Mouse (Mus musculus) stomach, embryonic 14.5 days (tissue): Measurements from ENCODE around the gene E430018J23Rik. TPM values are rescaled to one million over a fixed set of nuclear protein-coding genes. Genes with fewer than 3 reads are reported as not detected.
"Not testable (repeated sequence)": the region's sequence is repeated elsewhere in the genome, so short reads cannot be mapped to it uniquely, and the experiment has no call there.

Source experiments
- ATAC-seq: fragments of 200-750 bp; cut with Nextera tagmentation; 2 replicates; pipeline ENCODE4 v1.8.0; 2017; ENCODE audit warnings: low read depth, moderate TSS enrichment; ENCODE audit not compliant: insufficient number of reproducible peaks, insufficient read depth, low FRiP score
- H3K27ac ChIP-seq: fragments of 300-500 bp; sonication (generic); 2 replicates; pipeline ENCODE4 v1.5.1; 2014; ENCODE audit warnings: mild to moderate bottlenecking, low read length, moderate library complexity, mixed read lengths
- H3K27me3 ChIP-seq: fragments of 300-500 bp; sonication (generic); 2 replicates; pipeline ENCODE4 v1.6.1; 2014; ENCODE audit warnings: low read length, control low read depth, mixed read lengths; ENCODE audit not compliant: control insufficient read depth, insufficient read depth
- H3K36me3 ChIP-seq: fragments of 300-500 bp; sonication (generic); 2 replicates; pipeline ENCODE4 v1.6.1; 2014; ENCODE audit warnings: mild to moderate bottlenecking, control low read depth, low read length, moderate library complexity, mixed read lengths; ENCODE audit not compliant: control insufficient read depth, insufficient read depth
- H3K4me1 ChIP-seq: fragments of 300-500 bp; sonication (generic); 2 replicates; pipeline ENCODE4 v1.6.1; 2014; ENCODE audit warnings: low read length, control low read depth, mixed read lengths; ENCODE audit not compliant: control insufficient read depth, insufficient read depth
- H3K4me2 ChIP-seq: fragments of 300-500 bp; sonication (generic); replicated peaks from 2 replicates; pipeline ENCODE4 v1.6.1; 2014; ENCODE audit warnings: low read depth, low read length, control low read depth
- H3K4me3 ChIP-seq: fragments of 300-500 bp; sonication (generic); 2 replicates; pipeline ENCODE4 v1.5.1; 2014; ENCODE audit warnings: low read depth, low read length, control low read depth
- H3K9ac ChIP-seq: fragments of 300-500 bp; sonication (generic); replicated peaks from 2 replicates; pipeline ENCODE4 v1.6.1; 2014; ENCODE audit warnings: low read depth, mild to moderate bottlenecking, control low read depth, low read length, moderate library complexity, mixed read lengths
- H3K9me3 ChIP-seq: fragments of 300-500 bp; sonication (generic); 2 replicates; pipeline ENCODE4 v1.6.1; 2016; ENCODE audit warnings: low read depth, low read length, control low read depth; ENCODE audit not compliant: control insufficient read depth
- WGBS: fragments of 180-500 bp; shearing (Covaris S2); extraction: QIAGEN DNeasy Blood & Tissue Kit; methylation state at CpG from one replicate; pipeline ENCODE4 v1.1.7; 2014; 5-methylcytosine and 5-hydroxymethylcytosine counted together
- polyA plus RNA-seq: library from polyadenylated mRNA; unstranded; fragments of >200 nt; fragmentation: Nextera tagmentation; extraction: Ambion mirVana; gene quantifications from 2 replicates; pipeline ENCODE4 v1.2.1, GENCODE M21; 2014

E430018J23Rik gene
- polyA plus RNA-seq, 1 experiment from 2014 or later, result 9.7 TPM

DNA sequence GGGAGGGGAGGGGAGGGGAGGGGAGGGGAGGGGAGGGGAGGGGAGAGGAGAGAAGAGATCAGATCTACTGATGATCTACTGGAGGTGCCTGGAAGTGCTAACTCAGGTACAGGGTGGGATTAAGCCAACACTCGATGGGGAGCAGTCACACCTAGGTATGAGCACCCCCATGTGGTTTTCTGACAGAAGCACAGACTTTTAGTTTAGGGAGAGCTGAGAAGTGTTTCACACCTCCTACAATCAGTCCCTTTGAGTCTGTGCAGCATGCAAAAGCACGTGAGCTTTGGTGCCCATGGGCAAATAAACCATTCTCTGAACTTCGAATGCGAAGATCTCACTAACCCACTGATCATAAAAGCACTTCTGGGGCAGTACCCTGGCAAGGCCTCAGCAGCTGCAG lies 51.1 kb downstream of the E430018J23Rik start:
- no peak overlapping the region for H3K4me2 ChIP-seq
- H3K4me1 ChIP-seq, result peaks cover 12% of the 10 kb centered on the region
- WGBS, result 47% methylated on average over 4 of the region's 4 CpGs
- no peak overlapping the region for H3K27ac ChIP-seq
- H3K36me3 ChIP-seq, result peaks cover 13% of the 10 kb centered on the region; the same call in 1 of the 2 replicates
- no peak overlapping the region for H3K9ac ChIP-seq
- ATAC-seq, result no peak
- H3K4me3 ChIP-seq, result no peak overlapping the region
- H3K27me3 ChIP-seq, result no peaks in the 10 kb centered on the region
- H3K9me3 ChIP-seq, result no peaks in the 10 kb centered on the region

DNA sequence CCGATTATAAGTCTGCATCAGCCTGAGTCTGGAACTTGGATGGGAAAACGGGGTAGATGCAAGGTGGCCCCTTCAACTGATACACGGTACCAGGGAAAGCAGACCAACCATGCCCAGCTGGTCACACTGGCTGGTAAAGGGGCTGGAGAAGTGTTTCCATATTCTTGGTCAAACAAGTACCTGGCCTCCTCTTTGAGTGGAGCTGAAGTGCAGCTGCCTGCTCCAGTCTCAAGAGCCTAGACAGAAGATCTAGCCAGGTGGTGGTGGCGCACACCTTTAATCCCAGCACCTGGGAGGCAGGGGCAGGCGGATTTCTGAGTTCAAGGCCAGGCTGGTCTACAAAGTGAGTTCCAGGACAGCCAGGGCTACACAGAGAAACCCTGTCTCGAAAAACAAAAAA lies 51.6 kb downstream of the E430018J23Rik start:
- ATAC-seq, H3K9ac ChIP-seq, H3K27ac ChIP-seq, H3K4me3 ChIP-seq, H3K4me1 ChIP-seq, H3K27me3 ChIP-seq, H3K9me3 ChIP-seq, H3K4me2 ChIP-seq: not testable (repeated sequence)
- peaks cover 13% of the 10 kb centered on the region; the same call in 1 of the 2 replicates for H3K36me3 ChIP-seq
- WGBS, result 90% methylated on average over 6 of the region's 6 CpGs

DNA sequence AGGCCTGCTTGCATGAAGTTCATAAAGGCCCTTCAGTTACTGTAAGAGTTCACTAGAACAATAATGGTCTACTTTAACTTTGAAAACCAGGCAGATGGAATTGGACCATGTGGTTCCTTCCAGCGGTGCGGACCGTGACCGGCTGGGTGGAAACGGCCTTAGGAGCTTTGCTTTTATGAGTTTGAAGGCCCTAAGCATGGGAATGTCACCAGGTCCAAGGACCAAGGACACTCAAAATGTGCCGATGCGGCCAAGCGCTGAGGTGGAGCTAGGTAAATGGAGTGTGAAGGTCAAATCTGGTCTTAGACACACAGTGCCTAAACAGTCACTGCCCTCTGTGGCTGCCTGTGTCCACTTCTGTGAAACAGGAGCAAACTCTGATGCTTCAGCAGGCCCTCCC lies 52.1 kb downstream of the E430018J23Rik start:
- H3K4me2 ChIP-seq, result no peak overlapping the region
- H3K4me3 ChIP-seq, result no peak overlapping the region
- no peaks in the 10 kb centered on the region for H3K9me3 ChIP-seq
- H3K36me3 ChIP-seq, result peaks cover 13% of the 10 kb centered on the region; the same call in 1 of the 2 replicates
- ATAC-seq, result no peak
- no peaks in the 10 kb centered on the region for H3K27me3 ChIP-seq
- no peak overlapping the region for H3K9ac ChIP-seq
- peaks cover 7% of the 10 kb centered on the region; the same call in 1 of the 2 replicates for H3K4me1 ChIP-seq
- no peak overlapping the region for H3K27ac ChIP-seq
- 95% methylated on average over 8 of the region's 8 CpGs for WGBS

Other genes with a start within 250 kb of the E430018J23Rik start
- gene Cd2bp2, start 197.6 kb downstream of the E430018J23Rik start, polyA plus RNA-seq, result 44.6 and 49.5 TPM in 2 replicates
- 15.1 and 18.7 TPM in 2 replicates for gene Tbc1d10b, start 185.2 kb downstream of the E430018J23Rik start, polyA plus RNA-seq
- 9.7 TPM in 2 replicates for gene Mylpf, start 184.7 kb downstream of the E430018J23Rik start, polyA plus RNA-seq
- 22.9 and 24.4 TPM in 2 replicates for gene Zfp553, start 160.6 kb downstream of the E430018J23Rik start, polyA plus RNA-seq
- 14.9 and 16.5 TPM in 2 replicates for gene Sept1, start 160.5 kb downstream of the E430018J23Rik start, polyA plus RNA-seq
- gene Zfp771, start 149.4 kb downstream of the E430018J23Rik start, polyA plus RNA-seq, result 54.9 and 55.2 TPM in 2 replicates
- gene Dctpp1, start 132.9 kb downstream of the E430018J23Rik start, polyA plus RNA-seq, result 175 and 202 TPM in 2 replicates
- 97.3 and 114 TPM in 2 replicates for gene Sephs2, start 119.6 kb downstream of the E430018J23Rik start, polyA plus RNA-seq
- gene Itgal, start 97.4 kb downstream of the E430018J23Rik start, polyA plus RNA-seq, result 0.91 and 1.0 TPM in 2 replicates
- gene Zfp768, start 48.0 kb downstream of the E430018J23Rik start, polyA plus RNA-seq, result 4.6 and 4.7 TPM in 2 replicates
- 8.1 and 9.4 TPM in 2 replicates for gene Zfp747, start 17.6 kb downstream of the E430018J23Rik start, polyA plus RNA-seq
- gene 9130019O22Rik, start 6.5 kb downstream of the E430018J23Rik start, polyA plus RNA-seq, result 6.7 and 7.1 TPM in 2 replicates
- 10.3 and 12.0 TPM in 2 replicates for gene Zfp764, start 13.2 kb upstream of the E430018J23Rik start, polyA plus RNA-seq
- gene Zfp688, start 28.4 kb upstream of the E430018J23Rik start, polyA plus RNA-seq, result 25.0 and 26.3 TPM in 2 replicates
- 7.9 and 9.1 TPM in 2 replicates for gene Zfp689, start 55.5 kb upstream of the E430018J23Rik start, polyA plus RNA-seq
- gene Prr14, start 66.0 kb upstream of the E430018J23Rik start, polyA plus RNA-seq, result 49.9 and 55.0 TPM in 2 replicates
- gene Fbrs, start 85.6 kb upstream of the E430018J23Rik start, polyA plus RNA-seq, result 14.9 and 18.5 TPM in 2 replicates
- 60.5 and 65.2 TPM in 2 replicates for gene Srcap, start 118.4 kb upstream of the E430018J23Rik start, polyA plus RNA-seq
- 20.8 and 22.1 TPM in 2 replicates for gene Gm42715, start 126.0 kb upstream of the E430018J23Rik start, polyA plus RNA-seq
- gene Tmem265, start 167.8 kb upstream of the E430018J23Rik start, polyA plus RNA-seq, result 7.2 and 11.3 TPM in 2 replicates
- gene Phkg2, start 179.7 kb upstream of the E430018J23Rik start, polyA plus RNA-seq, result 46.4 and 47.4 TPM in 2 replicates
- gene Ccdc189, start 195.0 kb upstream of the E430018J23Rik start, polyA plus RNA-seq, result 7.8 and 8.2 TPM in 2 replicates
- 37.0 and 39.9 TPM in 2 replicates for gene Rnf40, start 195.1 kb upstream of the E430018J23Rik start, polyA plus RNA-seq
- gene Zfp629, start 222.2 kb upstream of the E430018J23Rik start, polyA plus RNA-seq, result 16.0 and 17.2 TPM in 2 replicates